Comparison of ENCODE assay signal across 24 mouse cellular contexts in genomic region chr15:90021746-90022312, GRCm38 (mm10).
DNase-seq lines count a peak whose midpoint lies in the region; ATAC-seq and TF ChIP-seq lines count a peak whose summit lies in the region.
"Had no signal": no experiment of that assay in that cellular context is flagged by ENCODE, and none has a peak within 500 bp of the region (broad histone marks: within the 10 kb centered on the region; RNA-seq: fewer than 3 reads in every experiment).

No protein-coding gene starts in this region.

- peak; percentile 5 for DNase-seq in embryo, embryonic 10.5 days (ENCODE audit: low spot score)
- no peak for DNase-seq in embryo, embryonic 10 days (ENCODE audit: low spot score)
- no peak for DNase-seq in kidney, postnatal 4 days
- DNase-seq in lung, embryonic 14.5 days = peak; percentile 2
- DNase-seq in lung, postnatal 36 days = no peak
- DNase-seq in spleen, postnatal 14 days (ENCODE audit: low spot score in 2 of 2) = no peak
- DNase-seq: adrenal gland, postnatal 10 days; B cell, adult 2 months; cerebellum, adult 11 months; cerebellum, adult 8-10 months; cerebellum, postnatal 14 days; gastrocnemius, postnatal 36 days; heart, adult 11 months; heart, postnatal 10 days; heart, postnatal 4 days had no signal

- H3K36me3 ChIP-seq in kidney, embryonic 16.5 days (ENCODE audit: insufficient read depth, low read length) = no peaks in the 10 kb centered on the region
- H3K36me3 ChIP-seq in lung, embryonic 14.5 days (ENCODE audit: insufficient read depth) = no peaks in the 10 kb centered on the region
- H3K36me3 ChIP-seq: embryonic facial prominence, embryonic 15.5 days; forebrain, embryonic 10.5 days; G1E; heart, embryonic 10.5 days; hindbrain, embryonic 12.5 days had no signal

- no peaks in the 10 kb centered on the region for H3K9me3 ChIP-seq in kidney, embryonic 16.5 days (ENCODE audit: low read length)
- no peaks in the 10 kb centered on the region for H3K9me3 ChIP-seq in lung, embryonic 14.5 days (ENCODE audit: low read depth, low read length)
- H3K9me3 ChIP-seq: embryonic facial prominence, embryonic 15.5 days; forebrain, embryonic 10.5 days; heart, embryonic 10.5 days; hindbrain, embryonic 12.5 days had no signal

- no peaks in the 10 kb centered on the region for H3K27me3 ChIP-seq in kidney, embryonic 16.5 days (ENCODE audit: insufficient read depth, low read length)
- no peaks in the 10 kb centered on the region for H3K27me3 ChIP-seq in lung, embryonic 14.5 days (ENCODE audit: insufficient read depth, low read length)
- H3K27me3 ChIP-seq: embryonic facial prominence, embryonic 15.5 days; hindbrain, embryonic 12.5 days had no signal

- no peak overlapping the region for H3K4me2 ChIP-seq in kidney, embryonic 16.5 days (replicated peaks; ENCODE audit: low read depth, low read length)
- no peak overlapping the region for H3K4me2 ChIP-seq in lung, embryonic 14.5 days
- H3K4me2 ChIP-seq: embryonic facial prominence, embryonic 15.5 days; hindbrain, embryonic 12.5 days had no signal

- H3K9ac ChIP-seq in kidney, embryonic 16.5 days (replicated peaks; ENCODE audit: low read length) = no peak overlapping the region
- no peak overlapping the region for H3K9ac ChIP-seq in lung, embryonic 14.5 days
- H3K9ac ChIP-seq: embryonic facial prominence, embryonic 15.5 days; hindbrain, embryonic 12.5 days had no signal

- H3K4me3 ChIP-seq in kidney, embryonic 16.5 days (ENCODE audit: low read length) = no peak overlapping the region
- no peak overlapping the region for H3K4me3 ChIP-seq in lung, embryonic 14.5 days (ENCODE audit: low read depth, low read length)
- H3K4me3 ChIP-seq: embryonic facial prominence, embryonic 15.5 days; erythroblast, embryonic 14.5 days; forebrain, embryonic 10.5 days; heart, embryonic 10.5 days; hindbrain, embryonic 12.5 days had no signal

- peak; percentile 77; the same call in 1 of the 2 replicates for ATAC-seq in kidney, embryonic 16.5 days (ENCODE audit: low FRiP score, low TSS enrichment)
- ATAC-seq in lung, embryonic 14.5 days (ENCODE audit: insufficient read depth) = no peak
- ATAC-seq: CD4-positive, CD25-positive, alpha-beta regulatory T cell, adult 4 months; forebrain, embryonic 14.5 days had no signal

- H3K27ac ChIP-seq in kidney, embryonic 16.5 days (ENCODE audit: low read length) = no peak overlapping the region
- H3K27ac ChIP-seq in lung, embryonic 14.5 days (ENCODE audit: low read depth) = no peak overlapping the region
- H3K27ac ChIP-seq: embryonic facial prominence, embryonic 15.5 days; forebrain, embryonic 10.5 days; heart, embryonic 10.5 days; hindbrain, embryonic 12.5 days had no signal

- TF ChIP-seq CTCF in lung, embryonic 14.5 days (IDR thresholded peaks at IDR 0.05; ENCODE audit: low read depth) = no peak

- no peaks in the 10 kb centered on the region; the same call in 1 of the 2 replicates for H3K4me1 ChIP-seq in kidney, embryonic 16.5 days (ENCODE audit: insufficient read depth, low read length)
- H3K4me1 ChIP-seq in lung, embryonic 14.5 days (ENCODE audit: insufficient read depth) = no peaks in the 10 kb centered on the region
- H3K4me1 ChIP-seq: embryonic facial prominence, embryonic 15.5 days; forebrain, embryonic 10.5 days; heart, embryonic 10.5 days; hindbrain, embryonic 12.5 days had no signal

Comparison
In these comparisons a context has a peak if more than half of its experiments do, and no peak if none do; other contexts are left out.
1. DNase-seq: peak in embryo, embryonic 10.5 days (single experiment) and lung, embryonic 14.5 days (single experiment); none in embryo, embryonic 10 days (single experiment), kidney, postnatal 4 days (0 of 2), lung, postnatal 36 days (single experiment) and spleen, postnatal 14 days (0 of 2).